Mouse (Mus musculus): ENCODE measurements around the gene Tceal1. TPM values are rescaled to one million over a fixed set of nuclear protein-coding genes. Genes with fewer than 3 reads are reported as not detected.
A peak's percentile ranks its signal among the peaks of the same experiment; 100 is the strongest.
"Not testable (repeated sequence)": the region's sequence is repeated elsewhere in the genome, so short reads cannot be mapped to it uniquely, and the experiment has no call there.

The Tceal1 gene
- polyA plus RNA-seq (2011; ENCODE audit: insufficient read length, low read depth, missing spikeins), result 6.1 and 7.6 TPM in 2 replicates

GRCm38 (mm10) chrX:136707446-136708167 lies at the start of gene Tceal1:
Gene Tceal1, plus strand, starts transcription at chrX:136707982.
- Histone ChIP-seq H3K27ac (ENCODE audit: insufficient read depth, low read length) (no peak within 1 kb of the TSS), H3K4me1 (ENCODE audit: control insufficient read depth, insufficient read depth, low read length) (no peaks in the 10 kb centered on the region), H3K4me3 (ENCODE audit: insufficient read depth, low read length) (peak within 1 kb of the TSS; percentile 46)
- TF ChIP-seq CTCF (IDR thresholded peaks at IDR 0.05; ENCODE audit: borderline replicate concordance, insufficient read depth, low read length) (no peak), POLR2A (IDR thresholded peaks at IDR 0.05; ENCODE audit: low read depth, low read length) (peak; percentile 47; the same call in 1 of the 2 replicates)

GRCm38 (mm10) chrX:136666281-136666706 lies 41.5 kb upstream of the Tceal1 start:
- Histone ChIP-seq H3K4me3 (ENCODE audit: insufficient read depth, low read length) (peak overlapping the region; percentile 42), H3K4me1 (ENCODE audit: control insufficient read depth, insufficient read depth, low read length) (no peaks in the 10 kb centered on the region), H3K27ac (ENCODE audit: insufficient read depth, low read length) (no peak overlapping the region)
- TF ChIP-seq POLR2A (IDR thresholded peaks at IDR 0.05; ENCODE audit: low read depth, low read length), result no peak
- TF ChIP-seq CTCF (IDR thresholded peaks at IDR 0.05; ENCODE audit: borderline replicate concordance, insufficient read depth, low read length), result no peak

- not testable (repeated sequence) for H3K4me1 ChIP-seq (ENCODE audit: control insufficient read depth, insufficient read depth, low read length); H3K27ac ChIP-seq (ENCODE audit: insufficient read depth, low read length)
- H3K4me3 ChIP-seq (ENCODE audit: insufficient read depth, low read length), result peak overlapping the region; percentile 42
Measured at GRCm38 (mm10) chrX:136666762-136667464, 40.9 kb upstream of the Tceal1 start.

- TF ChIP-seq CTCF (IDR thresholded peaks at IDR 0.05; ENCODE audit: borderline replicate concordance, insufficient read depth, low read length), result no peak
- no peak for TF ChIP-seq POLR2A (IDR thresholded peaks at IDR 0.05; ENCODE audit: low read depth, low read length)
- Histone ChIP-seq H3K4me1 (ENCODE audit: control insufficient read depth, insufficient read depth, low read length) (no peaks in the 10 kb centered on the region), H3K4me3 (ENCODE audit: insufficient read depth, low read length) (no peak overlapping the region), H3K27ac (ENCODE audit: insufficient read depth, low read length) (no peak overlapping the region)
Measured at GRCm38 (mm10) chrX:136668794-136669193, 39.0 kb upstream of the Tceal1 start.

- H3K4me1 ChIP-seq (ENCODE audit: control insufficient read depth, insufficient read depth, low read length), result no peaks in the 10 kb centered on the region
- H3K4me3 ChIP-seq (ENCODE audit: insufficient read depth, low read length), result no peak overlapping the region
- no peak overlapping the region for H3K27ac ChIP-seq (ENCODE audit: insufficient read depth, low read length)
- TF ChIP-seq POLR2A (IDR thresholded peaks at IDR 0.05; ENCODE audit: low read depth, low read length) (no peak), CTCF (IDR thresholded peaks at IDR 0.05; ENCODE audit: borderline replicate concordance, insufficient read depth, low read length) (no peak)
Measured at GRCm38 (mm10) chrX:136680989-136681388, 26.8 kb upstream of the Tceal1 start.

- not testable (repeated sequence) for H3K4me3 ChIP-seq (ENCODE audit: insufficient read depth, low read length); H3K27ac ChIP-seq (ENCODE audit: insufficient read depth, low read length); H3K4me1 ChIP-seq (ENCODE audit: control insufficient read depth, insufficient read depth, low read length)
Measured at GRCm38 (mm10) chrX:136691606-136692293, 16.0 kb upstream of the Tceal1 start.

GRCm38 (mm10) chrX:136692294-136692675 lies 15.5 kb upstream of the Tceal1 start:
- H3K27ac ChIP-seq (ENCODE audit: insufficient read depth, low read length), result no peak overlapping the region
- no peak for TF ChIP-seq POLR2A (IDR thresholded peaks at IDR 0.05; ENCODE audit: low read depth, low read length)
- TF ChIP-seq CTCF (IDR thresholded peaks at IDR 0.05; ENCODE audit: borderline replicate concordance, insufficient read depth, low read length), result no peak
- H3K4me1 ChIP-seq (ENCODE audit: control insufficient read depth, insufficient read depth, low read length), result no peaks in the 10 kb centered on the region
- no peak overlapping the region for H3K4me3 ChIP-seq (ENCODE audit: insufficient read depth, low read length)

- H3K4me3 ChIP-seq (ENCODE audit: insufficient read depth, low read length), result no peak overlapping the region
Measured at GRCm38 (mm10) chrX:136693196-136693595, 14.6 kb upstream of the Tceal1 start.

GRCm38 (mm10) chrX:136708168-136708681 lies 443 bp downstream of the Tceal1 start:
- TF ChIP-seq POLR2A (IDR thresholded peaks at IDR 0.05; ENCODE audit: low read depth, low read length) (peak; percentile 40; the same call in 1 of the 2 replicates), CTCF (IDR thresholded peaks at IDR 0.05; ENCODE audit: borderline replicate concordance, insufficient read depth, low read length) (no peak)
- Histone ChIP-seq H3K4me1 (ENCODE audit: control insufficient read depth, insufficient read depth, low read length) (no peaks in the 10 kb centered on the region), H3K27ac (ENCODE audit: insufficient read depth, low read length) (no peak overlapping the region), H3K4me3 (ENCODE audit: insufficient read depth, low read length) (peak overlapping the region; percentile 46)

More at GRCm38 (mm10) chrX:136693196-136693595, 14.6 kb upstream of the Tceal1 start:
- Histone ChIP-seq H3K4me1 (ENCODE audit: control insufficient read depth, insufficient read depth, low read length) (no peaks in the 10 kb centered on the region), H3K27ac (ENCODE audit: insufficient read depth, low read length) (no peak overlapping the region)
- no peak for TF ChIP-seq POLR2A (IDR thresholded peaks at IDR 0.05; ENCODE audit: low read depth, low read length)
- TF ChIP-seq CTCF (IDR thresholded peaks at IDR 0.05; ENCODE audit: borderline replicate concordance, insufficient read depth, low read length), result no peak

Measured in embryonic fibroblast, embryonic 13.5 days (primary cell).